Comparison of ENCODE assay signal across 11 mouse cellular contexts in the genomic region with DNA sequence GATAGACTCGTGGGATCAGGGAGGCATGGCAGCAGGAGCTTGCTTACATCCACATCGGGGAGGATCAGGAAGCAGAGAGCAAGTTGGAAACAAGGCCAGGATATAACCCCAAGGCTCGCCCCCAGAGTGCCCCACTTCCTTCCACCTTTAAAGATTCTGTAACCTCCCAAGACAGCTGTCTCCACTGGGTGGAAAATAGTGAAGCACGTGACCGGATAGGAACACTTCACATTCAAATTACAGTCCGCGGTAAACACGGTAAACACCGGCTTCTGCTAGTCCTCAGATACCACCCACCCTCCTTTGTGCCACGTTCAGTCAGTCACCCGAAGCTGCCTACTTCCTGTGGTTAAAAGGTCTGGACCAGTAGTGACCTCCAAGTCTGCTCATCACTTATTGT.
A peak's percentile ranks its signal among the peaks of the same experiment; 100 is the strongest.
DNase-seq lines count a peak whose midpoint lies in the region; ATAC-seq lines count a peak whose summit lies in the region.
"Had no signal": no experiment of that assay in that cellular context is flagged by ENCODE, and none has a peak within 500 bp of the region (broad histone marks: within the 10 kb centered on the region; RNA-seq: fewer than 3 reads in every experiment).

No protein-coding gene starts in this region.

- H3K4me2 ChIP-seq in liver, embryonic 15.5 days = no peak overlapping the region

- no peaks in the 10 kb centered on the region for H3K4me1 ChIP-seq in liver, embryonic 15.5 days (replicated peaks)

- no peak overlapping the region for H3K4me3 ChIP-seq in liver, embryonic 15.5 days (replicated peaks)
- H3K4me3 ChIP-seq: erythroblast, embryonic 14.5 days had no signal

- peak; percentile 15; the same call in 1 of the 2 replicates for ATAC-seq in liver, embryonic 15.5 days (ENCODE audit: insufficient read depth)
- peak; percentile 63 for ATAC-seq in common myeloid progenitor, adult 5-6 weeks (replicated peaks; ENCODE audit: low read depth, poor library complexity, severe bottlenecking)

- no peaks in the 10 kb centered on the region for H3K9me3 ChIP-seq in liver, embryonic 15.5 days (replicated peaks)

- no peak overlapping the region for H3K27ac ChIP-seq in liver, embryonic 15.5 days (replicated peaks)

- H3K9ac ChIP-seq in liver, embryonic 15.5 days = no peak overlapping the region

- no peak for DNase-seq in liver
- DNase-seq in lung, postnatal 10 days = peak; percentile 10
- DNase-seq in thymus, postnatal 25 days = peak; percentile 18
- no peak for DNase-seq in cerebellum, adult 11 months
- no peak for DNase-seq in left cerebral cortex, adult 18-20 months (ENCODE audit: low spot score in 2 of 2)
- DNase-seq: cerebellum, adult 8-10 months; gastrocnemius, postnatal 36 days; layer of hippocampus, postnatal 36 days had no signal

- no peaks in the 10 kb centered on the region for H3K36me3 ChIP-seq in liver, embryonic 15.5 days (replicated peaks)

- H3K27me3 ChIP-seq in liver, embryonic 15.5 days = no peaks in the 10 kb centered on the region

- 25% methylated on average over 11 of the region's 11 CpGs for WGBS in liver, embryonic 15.5 days (ENCODE audit: insufficient replicate concordance)

Comparison
In these comparisons a context has a peak if more than half of its experiments do, and no peak if none do; other contexts are left out.
1. DNase-seq: peak in lung, postnatal 10 days (single experiment) and thymus, postnatal 25 days (single experiment); none in liver (single experiment), cerebellum, adult 11 months (single experiment) and left cerebral cortex, adult 18-20 months (0 of 2).